Mouse (Mus musculus) heart, adult 10 weeks (tissue): ENCODE results near the gene Rbl1. TPM values are rescaled to one million over a fixed set of nuclear protein-coding genes. Genes with fewer than 3 reads are reported as not detected.

Experiments used
- polyA plus RNA-seq: library from polyadenylated mRNA; stranded (reverse); fragments of 350-450 nt; fragmentation: Illumina TruSeq; extraction: RNeasy Lipid Tissue Mini Kit (QIAGEN cat#74804); gene quantifications from one replicate; pipeline ENCODE4 v1.2.3, GENCODE M21; 2014; ENCODE audit warnings: low read depth, low replicate concordance

The Rbl1 gene
- polyA plus RNA-seq: 2.1 TPM

GRCm38 (mm10) chr2:157204366-157205218 lies at the start of gene Rbl1:
Gene Rbl1, minus strand, starts transcription at chr2:157204534.

GRCm38 (mm10) chr2:157135014-157135413 lies 69.3 kb downstream of the Rbl1 start, which contains the start of gene Samhd1:
Gene Samhd1, minus strand, starts transcription at chr2:157135265.

Other genes with a start within 250 kb of the Rbl1 start
- gene Ndrg3, start 212.5 kb downstream of the Rbl1 start, polyA plus RNA-seq: 17.6 TPM
- gene Dsn1, start 197.4 kb downstream of the Rbl1 start, polyA plus RNA-seq: 3.1 TPM
- gene Soga1, start 125.3 kb downstream of the Rbl1 start, polyA plus RNA-seq: 6.0 TPM
- not detected for gene Tldc2, start 117.5 kb downstream of the Rbl1 start, polyA plus RNA-seq
- 30.2 TPM for gene Samhd1, start 69.3 kb downstream of the Rbl1 start, polyA plus RNA-seq
- gene Rpn2, start 74.5 kb upstream of the Rbl1 start, polyA plus RNA-seq: 99.3 TPM
- gene Mroh8, start 75.0 kb upstream of the Rbl1 start, polyA plus RNA-seq: not detected
- gene Ghrh, start 143.0 kb upstream of the Rbl1 start, polyA plus RNA-seq: not detected
- gene Manbal, start 163.1 kb upstream of the Rbl1 start, polyA plus RNA-seq: 23.7 TPM
- gene Src, start 213.9 kb upstream of the Rbl1 start, polyA plus RNA-seq: 2.9 TPM